Mouse (Mus musculus) macrophage (primary cell): ENCODE data around the gene Med16. TPM values are rescaled to one million over a fixed set of nuclear protein-coding genes. Genes with fewer than 3 reads are reported as not detected.
"Not testable (repeated sequence)": the region's sequence is repeated elsewhere in the genome, so short reads cannot be mapped to it uniquely, and the experiment has no call there.

Experiments used
- H3K27ac ChIP-seq: fragments of 350-480 bp; formaldehyde crosslinking; 2 replicates; pipeline ENCODE4 v1.9.0; 2021
- H3K36me3 ChIP-seq: fragments of 350-480 bp; formaldehyde crosslinking; 2 replicates; pipeline ENCODE4 v1.9.0; 2021; ENCODE audit errors: inconsistent target
- H3K4me3 ChIP-seq: fragments of 350-480 bp; formaldehyde crosslinking; 2 replicates; pipeline ENCODE4 v1.9.0; 2021; ENCODE audit errors: inconsistent target
- H3K79me2 ChIP-seq: fragments of 350-480 bp; formaldehyde crosslinking; 2 replicates; pipeline ENCODE4 v1.9.0; 2021; ENCODE audit errors: inconsistent target
- WGBS: methylation state at CpG from one replicate; pipeline ENCODE4 v1.1.7; 2026; ENCODE audit warnings: inconsistent platforms; ENCODE audit not compliant: missing documents; 5-methylcytosine and 5-hydroxymethylcytosine counted together
- polyA plus RNA-seq: library from polyadenylated mRNA; stranded (reverse); fragments of 250-400 nt; gene quantifications from 3 replicates; pipeline ENCODE4 v1.2.4, GENCODE M21; 2018; ENCODE audit warnings: inconsistent platforms

The Med16 gene
- polyA plus RNA-seq, 1 experiment from 2014 or later = 10.6 TPM

DNA sequence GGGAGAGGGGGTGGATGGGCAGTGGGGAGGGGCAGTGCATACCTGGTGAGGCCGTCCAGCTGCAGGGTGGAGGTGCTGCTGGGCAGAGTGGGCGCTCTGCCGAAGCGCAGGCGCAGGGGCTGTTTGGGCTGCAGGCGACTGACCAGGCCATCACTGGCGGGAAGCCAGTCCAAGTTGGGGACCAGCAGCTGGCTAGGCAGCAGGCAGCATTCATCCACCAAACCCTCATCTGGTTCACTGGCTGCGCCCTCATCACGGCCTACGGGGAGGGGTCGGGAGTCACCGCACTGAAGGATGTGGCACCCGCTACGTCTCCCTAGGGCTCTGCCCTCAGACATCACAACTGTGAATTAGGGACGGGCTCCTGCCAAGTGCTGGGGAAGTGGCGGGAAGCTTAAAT, 12.4 kb downstream of the Med16 start:
- H3K27ac ChIP-seq = no peak overlapping the region
- no peaks in the 10 kb centered on the region for H3K36me3 ChIP-seq
- H3K4me3 ChIP-seq = no peak overlapping the region
- H3K79me2 ChIP-seq = no peaks in the 10 kb centered on the region
- WGBS = 98% methylated on average over 14 of the region's 16 CpGs

DNA sequence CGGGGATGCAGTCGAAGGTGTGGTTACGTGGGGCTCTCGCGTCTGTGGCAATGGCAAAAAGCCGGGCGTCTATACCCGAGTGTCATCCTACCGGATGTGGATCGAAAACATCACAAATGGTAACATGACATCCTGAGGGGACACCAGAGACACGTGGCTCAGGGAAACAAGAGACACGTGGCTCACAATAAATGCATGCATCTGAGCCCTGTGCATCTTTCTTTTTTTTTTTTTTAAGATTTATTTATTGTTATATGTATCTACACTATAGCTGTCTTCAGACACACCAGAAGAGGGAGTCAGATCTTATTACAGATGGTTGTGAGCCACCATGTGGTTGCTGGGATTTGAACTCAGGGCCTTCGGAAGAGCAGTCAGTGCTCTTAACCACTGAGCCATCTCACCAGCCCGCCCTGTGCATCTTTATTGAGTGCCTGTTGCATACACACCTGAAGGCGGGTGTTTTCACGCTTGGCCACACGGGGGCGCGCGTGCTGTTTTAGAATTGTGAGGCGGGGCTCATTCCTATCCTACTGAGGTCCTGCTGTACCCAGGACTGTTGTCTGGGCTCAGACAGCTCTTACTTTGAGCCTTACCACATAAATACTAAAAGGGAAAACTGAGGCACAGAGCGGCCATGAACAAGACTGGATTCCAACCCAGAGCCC, 16.1 kb downstream of the Med16 start:
- H3K4me3 ChIP-seq, H3K79me2 ChIP-seq, H3K36me3 ChIP-seq, H3K27ac ChIP-seq: not testable (repeated sequence)
- WGBS = 42% methylated on average over 17 of the region's 22 CpGs

DNA sequence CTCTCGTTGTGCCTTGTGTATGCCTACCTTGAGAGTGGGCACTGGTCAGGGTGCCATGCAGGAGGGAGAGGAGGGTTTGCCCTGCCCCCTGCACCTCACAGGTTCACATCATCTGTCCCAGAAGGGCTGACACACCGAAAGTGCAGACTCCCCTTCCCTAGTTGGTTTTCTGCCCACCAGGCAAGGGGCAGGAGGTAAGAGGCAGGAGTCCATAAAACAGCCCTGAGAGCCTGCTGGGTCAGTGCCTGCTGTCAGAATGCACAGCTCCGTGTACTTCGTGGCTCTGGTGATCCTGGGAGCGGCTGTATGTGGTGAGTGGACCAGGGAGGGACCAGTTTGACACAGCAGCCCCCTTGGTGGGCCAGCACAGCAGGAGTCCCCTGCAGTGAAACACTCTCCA, 18.1 kb downstream of the Med16 start, which contains the start of gene Cfd:
TSS of gene Cfd (plus strand) at position 184 of the 400 bp plus-strand sequence.
- WGBS = 81% methylated on average over 5 of the region's 5 CpGs

DNA sequence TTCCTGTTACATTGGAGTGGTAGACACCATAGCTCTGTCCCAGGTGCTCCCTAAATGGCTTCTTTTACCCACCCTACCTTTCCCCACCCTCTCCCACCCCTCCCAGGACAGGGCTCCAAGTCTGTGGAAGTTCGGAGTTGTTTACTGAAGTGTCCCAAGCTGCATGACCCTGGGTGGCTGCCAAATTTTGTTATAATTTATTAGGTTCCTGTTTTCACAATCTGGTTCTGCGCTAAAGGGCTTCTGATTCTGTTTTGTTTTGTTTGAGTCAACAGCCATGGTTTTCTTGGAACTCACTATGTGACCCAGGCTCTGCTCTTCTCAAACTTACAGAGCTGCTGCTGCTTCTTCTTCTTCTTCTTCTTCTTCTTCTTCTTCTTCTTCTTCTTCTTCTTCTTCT, 19.3 kb downstream of the Med16 start:
- Histone ChIP-seq H3K4me3 (no peak overlapping the region), H3K79me2 (no peaks in the 10 kb centered on the region), H3K27ac (no peak overlapping the region), H3K36me3 (no peaks in the 10 kb centered on the region)
- WGBS = 0% methylated on average over 2 of the region's 2 CpGs

More for the DNA sequence above, 18.1 kb downstream of the Med16 start, which contains the start of gene Cfd:
- H3K27ac ChIP-seq = no peak within 1 kb of the TSS
- no peaks in the 10 kb centered on the region for H3K79me2 ChIP-seq
- H3K36me3 ChIP-seq = no peaks in the 10 kb centered on the region
- H3K4me3 ChIP-seq = no peak within 1 kb of the TSS

DNA sequence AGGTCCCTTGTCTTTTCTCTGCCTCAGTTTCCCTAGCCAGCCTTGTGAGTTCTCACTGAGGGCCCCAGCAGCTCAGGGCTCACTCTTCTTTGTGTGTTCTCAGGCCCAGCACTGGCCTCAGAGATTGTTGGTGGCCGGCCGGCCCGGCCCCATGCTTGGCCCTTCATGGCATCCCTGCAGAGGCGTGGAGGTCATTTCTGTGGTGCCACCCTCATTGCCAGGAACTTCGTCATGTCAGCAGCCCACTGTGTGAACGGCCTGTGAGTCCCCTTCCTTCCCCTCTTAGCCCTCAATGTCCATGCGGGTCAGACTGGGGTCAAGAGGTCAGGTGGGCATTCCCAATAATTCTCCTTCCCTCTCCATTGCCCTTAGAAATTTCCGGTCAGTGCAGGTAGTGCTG, 22.1 kb downstream of the Med16 start:
- no peaks in the 10 kb centered on the region for H3K79me2 ChIP-seq
- no peak overlapping the region for H3K27ac ChIP-seq
- no peak overlapping the region for H3K4me3 ChIP-seq
- H3K36me3 ChIP-seq = no peaks in the 10 kb centered on the region
- WGBS = 51% methylated on average over 8 of the region's 8 CpGs

DNA sequence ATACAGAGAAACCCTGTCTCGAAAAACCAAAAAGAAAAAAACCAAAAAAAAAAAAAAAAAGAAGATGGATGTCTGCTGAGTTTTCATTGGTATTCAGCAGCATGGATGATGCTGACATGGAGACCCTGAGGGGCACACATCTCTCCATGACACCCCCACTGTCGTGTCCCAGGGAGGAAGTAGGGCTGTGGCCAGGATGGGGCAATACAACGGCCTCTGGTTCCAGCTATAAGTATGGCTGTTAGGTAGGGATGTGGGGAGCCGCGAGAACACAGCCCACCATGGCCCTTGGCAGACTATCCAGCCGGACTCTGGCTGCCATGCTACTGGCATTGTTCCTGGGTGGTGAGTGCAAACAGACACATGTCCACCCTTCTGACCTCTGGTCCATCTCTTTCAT, 22.7 kb downstream of the Med16 start, which contains the start of gene Elane:
TSS of gene Elane (plus strand) at position 194 of the 400 bp plus-strand sequence.
- Histone ChIP-seq H3K4me3 (no peak within 1 kb of the TSS), H3K27ac (no peak within 1 kb of the TSS), H3K79me2 (no peaks in the 10 kb centered on the region; the same call in 1 of the 2 replicates), H3K36me3 (no peaks in the 10 kb centered on the region)
- WGBS = 42% methylated on average over 6 of the region's 6 CpGs

DNA sequence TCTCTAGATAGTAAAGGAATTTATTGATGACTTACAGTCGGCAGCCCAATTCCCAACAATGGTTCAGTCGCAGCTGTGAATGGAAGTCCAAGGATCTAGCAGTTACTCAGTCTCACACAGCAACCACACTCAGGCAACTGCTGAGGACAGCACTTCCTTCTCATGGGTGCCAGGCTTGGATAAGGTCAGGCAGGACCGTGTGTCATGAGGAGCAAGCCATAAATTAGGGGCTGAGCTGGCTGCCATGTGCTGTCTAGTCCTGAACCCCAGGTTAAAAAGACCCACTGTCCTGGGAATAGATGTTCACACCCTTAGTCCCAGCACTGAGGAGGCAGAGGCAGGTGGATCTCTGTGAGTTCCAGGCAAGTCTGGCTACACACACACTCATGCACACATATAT, 23.8 kb downstream of the Med16 start:
- 10% methylated on average over 2 of the region's 3 CpGs for WGBS
- not testable (repeated sequence) for H3K27ac ChIP-seq, H3K79me2 ChIP-seq, H3K36me3 ChIP-seq, H3K4me3 ChIP-seq

DNA sequence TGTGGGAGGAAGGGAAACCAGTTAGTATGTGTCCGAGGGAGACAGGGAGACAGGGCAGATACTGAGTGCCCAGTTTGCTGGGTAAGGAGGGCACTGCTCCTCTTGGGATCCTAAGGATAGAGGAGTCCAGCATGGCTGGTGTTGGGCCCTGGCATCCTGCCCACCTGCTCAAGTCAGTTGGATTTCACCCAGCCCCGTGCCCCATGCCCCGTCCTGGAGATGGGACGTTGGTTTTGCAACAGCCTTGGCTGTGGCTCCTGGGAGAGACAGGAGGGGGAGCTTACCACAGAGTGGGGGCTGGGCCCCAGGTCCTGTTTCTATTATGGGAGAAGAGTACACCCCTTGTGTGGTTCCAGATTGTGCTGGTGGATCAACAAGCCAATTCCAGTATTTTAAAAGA, 24.3 kb downstream of the Med16 start:
- Histone ChIP-seq H3K36me3 (no peaks in the 10 kb centered on the region), H3K27ac (no peak overlapping the region), H3K4me3 (no peak overlapping the region), H3K79me2 (no peaks in the 10 kb centered on the region; the same call in 1 of the 2 replicates)
- 17% methylated on average over 4 of the region's 4 CpGs for WGBS

DNA sequence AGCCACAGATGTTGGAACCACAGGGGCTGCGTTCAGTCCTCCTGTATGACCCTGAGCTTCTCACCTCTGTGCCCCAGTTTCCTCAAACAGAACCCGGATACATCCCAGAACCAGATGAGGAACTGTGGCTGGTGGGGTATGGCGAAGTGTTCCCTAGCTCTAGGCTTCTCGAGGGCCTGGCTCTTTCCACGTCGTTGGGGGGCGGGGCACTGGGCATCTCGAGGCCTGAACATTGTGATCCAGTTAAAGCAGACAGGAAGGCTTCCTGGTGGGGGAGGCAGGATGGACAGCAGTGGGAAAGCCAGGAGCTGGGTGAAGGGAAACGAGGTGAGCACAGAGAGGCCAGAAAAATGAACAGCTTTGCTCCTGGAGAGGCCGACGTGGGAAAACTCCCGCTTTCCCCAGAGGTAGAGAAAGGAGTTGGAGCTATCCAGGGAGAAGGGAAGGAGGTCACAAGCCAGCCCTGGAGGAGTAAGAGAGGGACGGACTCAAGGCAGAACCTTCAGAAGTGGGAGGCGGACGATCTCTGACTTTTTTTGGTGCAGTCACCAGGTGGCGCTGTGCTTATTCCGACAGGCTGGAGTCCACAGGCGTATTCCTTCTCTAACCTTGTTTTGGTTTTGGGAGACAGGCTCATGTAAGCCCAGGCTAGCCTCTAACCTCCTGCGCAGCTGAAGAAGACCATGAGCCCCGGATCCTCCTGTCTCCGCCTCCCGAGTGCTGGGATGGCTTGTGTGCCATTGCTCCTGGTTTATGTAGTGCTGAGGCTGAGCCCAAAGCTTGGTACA, 25.2 kb downstream of the Med16 start:
- H3K27ac ChIP-seq = no peak overlapping the region
- no peak overlapping the region for H3K4me3 ChIP-seq
- no peaks in the 10 kb centered on the region for H3K36me3 ChIP-seq
- H3K79me2 ChIP-seq = no peaks in the 10 kb centered on the region; the same call in 1 of the 2 replicates
- WGBS = 12% methylated on average over 21 of the region's 22 CpGs

DNA sequence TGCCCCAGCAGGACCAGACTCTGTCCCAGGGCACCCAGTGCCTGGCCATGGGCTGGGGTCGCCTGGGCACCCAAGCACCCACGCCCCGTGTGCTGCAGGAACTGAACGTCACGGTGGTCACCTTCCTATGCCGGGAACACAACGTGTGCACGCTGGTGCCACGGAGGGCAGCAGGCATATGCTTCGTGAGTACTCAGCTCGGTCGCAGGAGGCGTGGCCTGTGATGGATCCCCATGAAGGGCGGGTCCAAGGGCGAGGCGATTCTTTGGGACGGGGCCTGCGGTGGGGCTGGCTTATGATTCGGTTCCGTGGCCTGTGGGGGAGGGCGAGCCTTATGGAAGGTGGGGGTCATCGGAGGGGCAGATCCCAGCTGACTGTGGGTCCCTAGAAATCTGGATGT, 26.7 kb downstream of the Med16 start:
- WGBS = 6% methylated on average over 22 of the region's 22 CpGs
- H3K27ac ChIP-seq = no peak overlapping the region
- H3K4me3 ChIP-seq = no peak overlapping the region
- H3K36me3 ChIP-seq = no peaks in the 10 kb centered on the region
- no peaks in the 10 kb centered on the region; the same call in 1 of the 2 replicates for H3K79me2 ChIP-seq

DNA sequence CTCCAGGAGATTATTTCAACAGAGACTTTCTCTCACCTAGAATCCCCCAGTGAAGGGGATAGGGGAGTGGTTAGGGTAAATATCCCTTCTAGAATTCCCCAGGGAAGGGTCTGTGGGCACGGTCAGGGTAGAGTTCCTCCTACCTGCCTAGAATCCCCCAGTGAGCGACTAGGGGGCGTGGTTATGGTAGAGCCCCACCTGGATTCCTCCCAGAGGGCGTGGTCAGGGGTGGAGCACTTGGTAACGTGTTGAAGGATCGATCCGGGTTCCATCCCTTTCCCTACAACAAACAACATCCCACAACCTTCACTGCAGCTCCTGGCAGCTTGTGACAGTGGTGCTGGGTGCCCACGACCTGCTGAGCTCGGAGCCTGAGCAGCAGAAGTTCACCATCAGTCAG, 28.0 kb downstream of the Med16 start:
- 24% methylated on average over 9 of the region's 9 CpGs for whole genome bisulfite sequencing
- no peaks in the 10 kb centered on the region; the same call in 1 of the 2 replicates for H3K79me2 ChIP-seq
- no peak overlapping the region for H3K27ac ChIP-seq
- H3K36me3 ChIP-seq = no peaks in the 10 kb centered on the region
- no peak overlapping the region for H3K4me3 ChIP-seq

DNA sequence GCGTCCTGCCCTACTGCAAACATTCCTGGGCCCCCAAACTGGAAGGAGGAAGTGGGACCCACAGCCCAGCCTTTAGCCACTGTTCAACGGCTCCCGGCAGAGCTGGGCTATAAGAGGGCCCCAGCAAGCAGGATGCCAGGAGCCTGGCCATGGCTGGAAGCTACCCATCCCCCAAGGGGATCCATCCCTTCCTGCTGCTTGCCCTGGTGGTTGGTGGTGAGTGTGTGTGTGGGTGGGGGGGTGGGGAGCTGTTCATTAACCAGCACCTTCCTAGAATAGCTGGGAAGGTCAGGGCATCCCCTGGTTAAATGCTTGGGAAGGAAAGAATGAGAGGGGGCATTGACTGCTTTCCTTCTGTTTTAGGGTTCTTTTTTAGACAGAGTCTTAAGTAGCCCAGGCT, 29.2 kb downstream of the Med16 start:
- H3K27ac ChIP-seq = no peak overlapping the region
- H3K4me3 ChIP-seq = no peak overlapping the region
- WGBS = 15% methylated on average over 3 of the region's 3 CpGs
- H3K36me3 ChIP-seq = no peaks in the 10 kb centered on the region
- H3K79me2 ChIP-seq = no peaks in the 10 kb centered on the region; the same call in 1 of the 2 replicates

DNA sequence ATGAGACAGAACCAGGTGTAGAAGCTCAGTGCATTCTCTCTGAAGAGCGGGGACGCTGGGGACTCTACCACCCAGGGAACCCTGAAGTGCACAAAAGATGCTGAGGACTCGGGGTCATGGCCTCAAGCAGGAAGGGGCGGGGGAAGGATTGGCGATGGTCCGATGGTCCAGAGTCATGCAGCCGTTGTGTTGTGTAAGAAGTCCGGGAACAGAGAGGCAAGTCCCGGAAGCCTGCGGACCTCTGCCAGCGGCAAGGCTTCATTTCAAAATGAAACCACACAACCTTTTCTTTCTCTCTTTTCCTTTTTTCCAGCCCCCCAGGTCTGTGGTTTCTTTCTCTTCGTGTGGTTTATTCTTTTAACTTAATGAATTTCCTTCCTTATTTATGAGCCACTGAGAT, 31.0 kb downstream of the Med16 start:
- Histone ChIP-seq H3K79me2 (no peaks in the 10 kb centered on the region; the same call in 1 of the 2 replicates), H3K4me3 (peak overlapping the region; percentile 1; the same call in 1 of the 2 replicates), H3K36me3 (no peaks in the 10 kb centered on the region), H3K27ac (peak overlapping the region; percentile 82)
- 2% methylated on average over 12 of the region's 12 CpGs for WGBS

DNA sequence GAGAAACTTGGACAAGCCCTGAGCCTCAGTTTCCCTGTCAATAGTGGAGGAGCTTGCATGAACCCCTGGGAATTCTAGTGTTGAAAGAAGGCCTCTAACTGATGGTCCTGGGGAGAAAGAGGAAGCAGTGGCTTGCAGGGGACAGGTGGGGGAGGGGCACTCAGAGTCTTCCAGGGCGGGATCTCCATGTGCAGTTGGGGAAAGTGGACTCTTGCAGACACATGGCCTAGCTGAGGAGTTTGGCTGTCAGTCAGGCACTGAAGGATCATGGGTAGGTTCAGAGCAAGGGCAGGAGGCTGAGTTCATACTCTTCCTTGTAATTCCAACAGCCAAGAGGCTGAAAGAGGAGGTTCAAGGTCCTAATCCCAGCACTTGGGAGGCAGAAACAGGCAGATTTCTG, 31.5 kb downstream of the Med16 start:
- Histone ChIP-seq H3K79me2 (no peaks in the 10 kb centered on the region; the same call in 1 of the 2 replicates), H3K36me3 (no peaks in the 10 kb centered on the region), H3K4me3 (no peak overlapping the region), H3K27ac (peak overlapping the region; percentile 82)
- WGBS = 10% methylated on average over 1 of the region's 1 CpGs

DNA sequence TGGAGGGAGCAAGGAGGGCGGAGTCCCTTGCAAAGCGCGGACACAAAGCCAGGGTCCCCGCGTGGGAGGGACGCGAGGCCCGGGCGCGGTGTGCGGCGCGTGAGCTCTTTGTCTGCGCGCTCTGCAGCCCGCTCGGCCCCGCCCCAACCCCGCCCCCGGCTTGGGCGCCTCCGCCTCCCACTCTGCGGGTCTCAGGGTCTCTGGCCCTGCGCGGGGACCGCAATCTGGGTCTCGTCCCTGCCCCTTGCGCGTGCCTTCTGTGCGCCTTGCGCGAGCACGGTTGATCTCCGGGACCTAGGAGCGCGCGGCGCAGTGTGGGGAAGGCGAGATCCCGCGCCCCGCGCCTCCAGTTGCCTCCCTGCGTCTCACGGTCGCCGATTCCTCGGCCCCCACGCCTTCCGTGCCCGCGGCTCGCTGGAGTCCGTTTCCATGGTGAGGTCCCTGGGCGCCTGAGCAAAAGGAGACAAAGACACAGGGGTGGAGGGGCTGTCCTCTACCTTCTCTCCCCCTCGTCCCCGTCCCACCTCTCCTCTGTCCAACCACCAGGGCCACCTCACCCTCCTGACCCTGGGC, 34.3 kb downstream of the Med16 start, which contains the start of the genes Prtn3 and Plppr3:
TSS of gene Prtn3 (plus strand) at position 187 of the 573 bp plus-strand sequence.
TSS of gene Plppr3 (minus strand) at position 345 of the 573 bp plus-strand sequence.
- Histone ChIP-seq H3K36me3 (no peaks in the 10 kb centered on the region), H3K27ac (no peak within 1 kb of the TSS), H3K79me2 (no peaks in the 10 kb centered on the region), H3K4me3 (peak within 1 kb of the TSS; percentile 5; the same call in 1 of the 2 replicates)
- 2% methylated on average over 56 of the region's 57 CpGs for WGBS
